Mouse (Mus musculus): ENCODE measurements around the gene Gm28043. TPM values are rescaled to one million over a fixed set of nuclear protein-coding genes. Genes with fewer than 3 reads are reported as not detected.

Gene Gm28043
- total and polyA plus RNA-seq, 3 experiments = 3.6 to 4.2 (median 3.7) TPM

- Histone ChIP-seq H3K9me3 (replicated peaks; ENCODE audit: low read length) (peaks cover 2% of the 10 kb centered on the region), H3K27me3 (replicated peaks) (no peaks in the 10 kb centered on the region), H3K9ac (ENCODE audit: insufficient read depth, low read depth) (peak overlapping the region; percentile 30), H3K27ac (ENCODE audit: insufficient read depth, low read depth) (peak overlapping the region; percentile 65), H3K4me1 (ENCODE audit: control insufficient read depth in 1 of 2, insufficient read depth in 2 of 2) (peaks cover 30 to 85% of the 10 kb centered on the region in 2 experiments), H3K4me2 (ENCODE audit: insufficient read depth, low read depth, poor library complexity, severe bottlenecking) (peak overlapping the region; percentile 58), H3K4me3 (replicated peaks in 1 of 3; ENCODE audit: low read depth in 2 of 3, low read length in 2 of 3, poor library complexity in 1 of 3) (peak overlapping the region in 2 of 3 experiments; percentile 16 to 19), H3K79me2 (replicated peaks; ENCODE audit: control insufficient read depth, extremely low read depth, insufficient read depth, poor library complexity, severe bottlenecking) (peaks cover 12% of the 10 kb centered on the region), H3K36me3 (replicated peaks in 1 of 2; ENCODE audit: control insufficient read depth in 1 of 2, insufficient read depth in 1 of 2, low read length in 1 of 2) (peaks cover 8 to 40% of the 10 kb centered on the region in 2 experiments)
- in situ Hi-C loops (cut with MboI; ENCODE audit: low pct_ligation_motif_present, low pct_unique_long_range_greater_than_20kb, low sequenced_read_pairs) = loop anchor here (10.0 kb wide), 1 partner anchor 53 kb away; no protein-coding TSS in a partner anchor
- TF ChIP-seq KAT2A (IDR thresholded peaks at IDR 0.05; ENCODE audit: insufficient replicate concordance, low read length) = no peak
- no peak for TF ChIP-seq SMC3 (IDR thresholded peaks at IDR 0.05; ENCODE audit: low read depth, low read length)
- no peak for TF ChIP-seq NELFE (IDR thresholded peaks at IDR 0.05; ENCODE audit: low read depth, low read length)
- TF ChIP-seq CTCF (conservative IDR thresholded peaks at IDR 0.05 in 1 of 2, IDR thresholded peaks at IDR 0.05 in 1 of 2; ENCODE audit: low read depth in 2 of 2, low read length in 2 of 2) = no peak
- no peak; the same call in 1 of the 2 replicates for TF ChIP-seq RAD21 (IDR thresholded peaks at IDR 0.05; ENCODE audit: low read depth, low read length)
- TF ChIP-seq JUND (conservative IDR thresholded peaks at IDR 0.05; ENCODE audit: low read depth, low read length) = no peak
- TF ChIP-seq IRF4 (IDR thresholded peaks at IDR 0.05; ENCODE audit: low read depth, low read length) = peak; percentile 68
- TF ChIP-seq RCOR1 (conservative IDR thresholded peaks at IDR 0.05; ENCODE audit: low read depth, low read length) = peak; percentile 42; the same call in 1 of the 2 replicates
- no peak for TF ChIP-seq USF2 (conservative IDR thresholded peaks at IDR 0.05; ENCODE audit: low read depth, low read length)
- no peak for TF ChIP-seq ZMIZ1 (IDR thresholded peaks at IDR 0.05; ENCODE audit: low read depth, low read length)
- peak; percentile 67 for TF ChIP-seq MAX (IDR thresholded peaks at IDR 0.05; ENCODE audit: low read length)
- no peak for TF ChIP-seq NRF1 (IDR thresholded peaks at IDR 0.05; ENCODE audit: low read depth, low read length)
- TF ChIP-seq TCF12 (IDR thresholded peaks at IDR 0.05; ENCODE audit: low read depth, low read length) = peak; percentile 77
- no peak for TF ChIP-seq ZC3H11A (IDR thresholded peaks at IDR 0.05; ENCODE audit: low read depth, low read length)
- peak; percentile 66 for TF ChIP-seq EP300 (IDR thresholded peaks at IDR 0.05; ENCODE audit: low read length)
- peak; percentile 56 for TF ChIP-seq MEF2A (IDR thresholded peaks at IDR 0.05; ENCODE audit: borderline replicate concordance, low read depth, low read length)
- TF ChIP-seq ELF1 (IDR thresholded peaks at IDR 0.05; ENCODE audit: low read depth, low read length) = peak; percentile 28; the same call in 1 of the 2 replicates
- no peak for TF ChIP-seq ZNF384 (IDR thresholded peaks at IDR 0.05; ENCODE audit: low read depth, low read length)
- 0 out of 2 replicates have a peak, but pooled peaks have one; percentile 16 for TF ChIP-seq POLR2AphosphoS2 (IDR thresholded peaks at IDR 0.05; ENCODE audit: low read depth, low read length)
- peak; percentile 59 for TF ChIP-seq SIN3A (IDR thresholded peaks at IDR 0.05; ENCODE audit: low read length)
- no peak for TF ChIP-seq GABPA (IDR thresholded peaks at IDR 0.05; ENCODE audit: insufficient replicate concordance, low read depth, low read length)
- no peak for TF ChIP-seq MAFK (IDR thresholded peaks at IDR 0.05; ENCODE audit: insufficient replicate concordance, low read length)
- peak; percentile 70; the same call in 1 of the 2 replicates for TF ChIP-seq MYC (IDR thresholded peaks at IDR 0.05; ENCODE audit: low read depth, low read length)
- no peak for TF ChIP-seq JUN (IDR thresholded peaks at IDR 0.05; ENCODE audit: insufficient read depth, low read depth, low read length)
- no peak for TF ChIP-seq CHD1 (IDR thresholded peaks at IDR 0.05; ENCODE audit: low read depth, low read length)
- peak; percentile 72 for TF ChIP-seq MXI1 (IDR thresholded peaks at IDR 0.05; ENCODE audit: low read depth, low read length)
- no peak for TF ChIP-seq UBTF (IDR thresholded peaks at IDR 0.05; ENCODE audit: low read depth, low read length)
- TF ChIP-seq POLR2A (IDR thresholded peaks at IDR 0.05; ENCODE audit: low read depth, low read length) = 0 out of 2 replicates have a peak, but pooled peaks have one; percentile 33
- no peak for TF ChIP-seq MAZ (IDR thresholded peaks at IDR 0.05; ENCODE audit: low read depth, low read length)
- 0 out of 2 replicates have a peak, but pooled peaks have one; percentile 3 for TF ChIP-seq BHLHE40 (IDR thresholded peaks at IDR 0.05; ENCODE audit: low read depth, low read length)
- TF ChIP-seq TBP (conservative IDR thresholded peaks at IDR 0.05; ENCODE audit: low read depth, low read length) = no peak; the same call in 1 of the 2 replicates
- TF ChIP-seq E2F4 (IDR thresholded peaks at IDR 0.05; ENCODE audit: insufficient replicate concordance, low read depth, low read length) = no peak
- peak; percentile 44; the same call in 1 of the 2 replicates for TF ChIP-seq CHD2 (IDR thresholded peaks at IDR 0.05; ENCODE audit: low read length)
- TF ChIP-seq ZKSCAN1 (IDR thresholded peaks at IDR 0.05; ENCODE audit: borderline replicate concordance, low read depth, low read length) = no peak
- TF ChIP-seq HCFC1 (IDR thresholded peaks at IDR 0.05; ENCODE audit: low read depth, low read length) = no peak
- peak; percentile 30; the same call in 1 of the 2 replicates for TF ChIP-seq ETS1 (conservative IDR thresholded peaks at IDR 0.05; ENCODE audit: low read depth, low read length)
- no peak for TF ChIP-seq PAX5 (IDR thresholded peaks at IDR 0.05; ENCODE audit: low read length)
- no peak for TF ChIP-seq USF1 (IDR thresholded peaks at IDR 0.05; ENCODE audit: low read depth, low read length)
- dilution Hi-C loops (cut with MboI; ENCODE audit: extremely low pct_ligation_motif_present, extremely low pct_unique_long_range_greater_than_20kb, low sequenced_read_pairs) = no loop called here
- peak; percentile 67 for DNase-seq (ENCODE audit: extremely low read depth)
Observed at GRCm38 (mm10) chr17:29711745-29712431, 97.2 kb downstream of the Gm28043 start.
